Mouse (Mus musculus) heart, postnatal 36 days (tissue): ENCODE measurements around the gene Hkdc1. TPM values are rescaled to one million over a fixed set of nuclear protein-coding genes. Genes with fewer than 3 reads are reported as not detected.

Experiments
- total RNA-seq, 2 experiments: library from RNA; stranded (reverse); gene quantifications; 2 replicates each; pipeline ENCODE4 v1.2.3; 2021

Gene Hkdc1
- total RNA-seq, 2 experiments from 2014 or later: not detected

Other genes with a start within 250 kb of the Hkdc1 start
- gene Tspan15, start 191.2 kb downstream of the Hkdc1 start, total RNA-seq: 1 to 10 TPM; 7.3 to 8.2 TPM
- gene Tacr2, start 170.1 kb downstream of the Hkdc1 start, total RNA-seq: not detected
- gene Hk1, start 42.6 kb downstream of the Hkdc1 start, total RNA-seq: 100 to 1,000 TPM in 1 of 2 experiments, 10 to 100 TPM in 1; 99.7 to 113 TPM
- gene 4930507D05Rik, start 27.0 kb upstream of the Hkdc1 start, total RNA-seq: under 1 TPM in 1 of 2 experiments, not detected in 1; 0.58 TPM
- gene Supv3l1, start 27.2 kb upstream of the Hkdc1 start, total RNA-seq: 10 to 100 TPM; 34.8 to 35.7 TPM
- 10 to 100 TPM; 46.5 to 46.6 TPM for gene Vps26a, start 64.3 kb upstream of the Hkdc1 start, total RNA-seq
- gene Srgn, start 105.0 kb upstream of the Hkdc1 start, total RNA-seq: 10 to 100 TPM; 45.2 to 51.5 TPM
- gene Kif1bp, start 156.0 kb upstream of the Hkdc1 start, total RNA-seq: 10 to 100 TPM; 42.8 to 44.4 TPM
- gene Ddx21, start 179.8 kb upstream of the Hkdc1 start, total RNA-seq: 10 to 100 TPM; 27.6 to 29.9 TPM
- gene Ddx50, start 228.7 kb upstream of the Hkdc1 start, total RNA-seq: 10 to 100 TPM; 47.3 to 49.1 TPM